Mouse (Mus musculus) neural tube, embryonic 14.5 days (tissue): ENCODE data around the gene Kcnh6. TPM values are rescaled to one million over a fixed set of nuclear protein-coding genes. Genes with fewer than 3 reads are reported as not detected.

Experiments
- ATAC-seq: fragments of 200-750 bp; cut with Nextera tagmentation; 2 replicates; pipeline ENCODE4 v1.8.0; 2017; ENCODE audit warnings: low read depth, mild to moderate bottlenecking, moderate TSS enrichment, moderate library complexity
- H3K27ac ChIP-seq: fragments of 300-500 bp; sonication (generic); 2 replicates; pipeline ENCODE4 v1.5.1; 2014; ENCODE audit warnings: low read depth, mild to moderate bottlenecking, control low read depth, low read length, moderate library complexity, mixed read lengths
- H3K27me3 ChIP-seq: fragments of 300-500 bp; sonication (generic); 2 replicates; pipeline ENCODE4 v1.6.1; 2014; ENCODE audit warnings: low read length; ENCODE audit not compliant: control insufficient read depth, insufficient read depth
- H3K36me3 ChIP-seq: fragments of 300-500 bp; sonication (generic); 2 replicates; pipeline ENCODE4 v1.6.1; 2014; ENCODE audit warnings: low read length, mixed read lengths; ENCODE audit not compliant: control insufficient read depth, insufficient read depth
- H3K4me1 ChIP-seq: fragments of 300-500 bp; sonication (generic); 2 replicates; pipeline ENCODE4 v1.6.1; 2014; ENCODE audit warnings: low read length; ENCODE audit not compliant: control insufficient read depth, insufficient read depth
- H3K4me2 ChIP-seq: fragments of 300-500 bp; sonication (generic); 2 replicates; pipeline ENCODE4 v1.6.1; 2014; ENCODE audit warnings: mild to moderate bottlenecking, low read depth, low read length, control low read depth
- H3K4me3 ChIP-seq: fragments of 300-500 bp; sonication (generic); 2 replicates; pipeline ENCODE4 v1.5.1; 2014; ENCODE audit warnings: low read depth, low read length, control low read depth, mixed read lengths
- H3K9ac ChIP-seq: fragments of 300-500 bp; sonication (generic); replicated peaks from 2 replicates; pipeline ENCODE4 v1.6.1; 2014; ENCODE audit warnings: low read depth, mild to moderate bottlenecking, control low read depth, low read length, mixed read lengths
- H3K9me3 ChIP-seq: fragments of 300-500 bp; sonication (generic); 2 replicates; pipeline ENCODE4 v1.6.1; 2016; ENCODE audit warnings: low read length; ENCODE audit not compliant: control insufficient read depth
- WGBS: fragments of 180-500 bp; shearing (Covaris S2); extraction: QIAGEN DNeasy Blood & Tissue Kit; methylation state at CpG from one replicate; pipeline ENCODE4 v1.1.7; 2014; 5-methylcytosine and 5-hydroxymethylcytosine counted together
- polyA plus RNA-seq: library from polyadenylated mRNA; unstranded; fragments of >200 nt; fragmentation: Nextera tagmentation; extraction: Ambion mirVana; gene quantifications from 2 replicates; pipeline ENCODE4 v1.2.1, GENCODE M21; 2014

Gene Kcnh6
- polyA plus RNA-seq, 1 experiment from 2014 or later = 3.3 TPM

DNA sequence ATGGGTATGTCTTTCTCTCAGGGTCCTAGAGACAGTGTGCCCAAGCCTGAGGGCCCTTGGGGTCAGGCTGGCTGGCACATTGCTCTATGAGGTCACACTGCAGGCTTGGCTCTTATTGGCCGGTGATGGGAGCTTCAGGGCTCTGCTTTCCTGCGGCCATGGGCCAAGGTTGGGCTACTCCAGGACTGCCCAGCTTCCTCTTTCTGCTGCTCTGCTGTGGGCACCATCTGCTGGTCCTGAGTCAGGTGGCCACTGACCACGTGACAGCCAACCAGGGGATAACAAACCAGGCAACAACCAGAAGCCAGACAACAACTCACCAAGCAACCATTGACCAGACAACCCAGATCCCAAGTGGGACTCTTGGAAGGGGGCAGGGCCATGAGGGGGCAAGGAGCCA lies 32.9 kb upstream of the Kcnh6 start:
- Histone ChIP-seq H3K4me1 (no peaks in the 10 kb centered on the region), H3K9ac (no peak overlapping the region), H3K36me3 (no peaks in the 10 kb centered on the region), H3K9me3 (no peaks in the 10 kb centered on the region), H3K27ac (no peak overlapping the region), H3K4me3 (no peak overlapping the region), H3K4me2 (no peak overlapping the region), H3K27me3 (no peaks in the 10 kb centered on the region)
- no peak for ATAC-seq
- 69% methylated on average over 3 of the region's 3 CpGs for WGBS

DNA sequence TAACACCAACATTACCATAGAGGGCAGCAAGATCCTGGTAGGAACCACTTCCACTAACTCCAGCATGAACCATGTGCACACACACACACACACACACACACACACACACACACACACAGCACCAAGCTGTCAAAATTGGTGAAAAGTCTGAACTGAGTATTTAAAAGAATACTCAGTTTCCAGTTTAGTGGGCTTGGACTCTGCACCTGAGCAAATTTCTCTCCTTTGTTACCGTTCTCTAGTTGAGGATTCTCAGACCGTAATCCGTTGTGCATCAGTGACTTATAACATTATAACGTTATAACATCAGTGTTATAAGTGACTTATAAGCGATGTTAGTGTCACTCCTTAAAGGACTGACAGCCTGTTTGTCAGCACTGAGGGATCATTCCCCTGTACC lies 32.3 kb upstream of the Kcnh6 start:
- H3K36me3 ChIP-seq = no peaks in the 10 kb centered on the region
- no peak overlapping the region for H3K4me3 ChIP-seq
- no peaks in the 10 kb centered on the region for H3K27me3 ChIP-seq
- no peaks in the 10 kb centered on the region for H3K9me3 ChIP-seq
- H3K27ac ChIP-seq = no peak overlapping the region
- no peak for ATAC-seq
- WGBS = 85% methylated on average over 5 of the region's 5 CpGs
- H3K4me2 ChIP-seq = no peak overlapping the region
- no peaks in the 10 kb centered on the region for H3K4me1 ChIP-seq
- no peak overlapping the region for H3K9ac ChIP-seq

DNA sequence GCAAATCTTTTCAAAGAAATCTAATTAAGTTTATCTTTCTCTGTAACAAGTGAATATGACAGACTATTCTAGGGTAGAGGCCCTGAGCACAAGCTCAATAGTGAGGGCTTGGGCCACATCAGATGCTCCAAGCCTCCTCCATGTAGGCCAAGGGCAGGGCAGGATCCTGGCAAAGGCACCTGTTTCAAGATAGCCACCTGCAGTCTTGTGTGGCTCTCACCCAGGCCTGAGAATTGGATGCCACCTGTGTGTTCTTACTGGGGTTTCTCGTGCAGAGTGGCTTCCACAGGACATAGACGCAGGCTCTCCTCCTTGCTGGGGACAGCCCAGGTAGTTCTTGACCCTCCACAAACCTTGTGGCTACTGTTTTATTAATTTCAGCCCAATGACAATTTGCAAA lies 29.7 kb upstream of the Kcnh6 start:
- H3K4me2 ChIP-seq = no peak overlapping the region

DNA sequence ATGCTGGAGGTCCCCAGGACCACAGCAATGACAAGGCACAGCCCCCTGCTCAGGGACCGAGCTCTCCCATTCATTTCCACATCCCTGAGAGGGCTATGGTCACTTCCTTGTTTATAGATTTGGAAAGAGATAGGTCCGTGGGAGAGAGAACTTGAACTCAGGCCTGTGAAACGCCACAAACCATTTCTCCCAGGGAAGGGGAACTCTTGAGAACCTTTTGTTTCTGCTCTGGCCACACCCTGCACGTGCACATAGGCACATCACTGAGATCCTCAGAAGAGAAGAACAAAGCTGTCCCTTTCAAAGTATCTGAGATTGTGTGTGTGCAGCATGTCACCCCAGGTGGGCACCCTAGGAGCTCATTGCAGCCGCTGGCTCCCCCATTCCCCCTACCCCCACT lies 29.3 kb upstream of the Kcnh6 start:
- H3K4me3 ChIP-seq = no peak overlapping the region
- WGBS = 66% methylated on average over 5 of the region's 5 CpGs
- no peaks in the 10 kb centered on the region for H3K4me1 ChIP-seq
- no peaks in the 10 kb centered on the region for H3K36me3 ChIP-seq
- H3K4me2 ChIP-seq = no peak overlapping the region
- no peak overlapping the region for H3K27ac ChIP-seq
- no peaks in the 10 kb centered on the region for H3K27me3 ChIP-seq
- no peaks in the 10 kb centered on the region for H3K9me3 ChIP-seq
- no peak for ATAC-seq
- no peak overlapping the region for H3K9ac ChIP-seq

More for the DNA sequence above, 29.7 kb upstream of the Kcnh6 start:
- no peak for ATAC-seq
- Histone ChIP-seq H3K36me3 (no peaks in the 10 kb centered on the region), H3K27me3 (no peaks in the 10 kb centered on the region), H3K4me1 (no peaks in the 10 kb centered on the region), H3K9me3 (no peaks in the 10 kb centered on the region), H3K4me3 (no peak overlapping the region), H3K9ac (no peak overlapping the region), H3K27ac (no peak overlapping the region)
- WGBS = 89% methylated on average over 2 of the region's 2 CpGs

DNA sequence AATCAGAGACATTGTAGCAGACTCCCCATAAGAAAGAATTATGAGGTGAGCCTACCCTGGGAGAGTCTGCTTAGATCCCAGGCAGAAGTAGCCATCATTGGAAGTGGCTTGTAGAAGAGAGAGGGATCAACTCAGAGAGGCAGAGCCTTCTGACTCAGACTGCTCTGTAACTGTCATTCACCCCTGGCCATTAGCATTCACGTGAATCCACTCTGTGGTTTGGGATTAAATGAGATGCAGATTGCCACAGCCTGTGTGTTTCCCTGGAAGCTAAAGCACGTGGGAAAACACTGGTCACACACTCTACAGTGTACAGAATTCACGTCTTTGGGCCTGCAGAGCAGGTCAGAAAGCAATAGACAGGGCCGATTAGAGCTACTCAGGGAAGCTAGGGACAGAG lies 23.5 kb upstream of the Kcnh6 start:
- no peaks in the 10 kb centered on the region for H3K36me3 ChIP-seq
- no peaks in the 10 kb centered on the region for H3K9me3 ChIP-seq
- no peaks in the 10 kb centered on the region for H3K4me1 ChIP-seq
- WGBS = 61% methylated on average over 4 of the region's 4 CpGs
- no peak overlapping the region for H3K4me2 ChIP-seq
- H3K9ac ChIP-seq = no peak overlapping the region
- H3K27me3 ChIP-seq = no peaks in the 10 kb centered on the region
- ATAC-seq = no peak
- H3K27ac ChIP-seq = no peak overlapping the region
- no peak overlapping the region for H3K4me3 ChIP-seq

DNA sequence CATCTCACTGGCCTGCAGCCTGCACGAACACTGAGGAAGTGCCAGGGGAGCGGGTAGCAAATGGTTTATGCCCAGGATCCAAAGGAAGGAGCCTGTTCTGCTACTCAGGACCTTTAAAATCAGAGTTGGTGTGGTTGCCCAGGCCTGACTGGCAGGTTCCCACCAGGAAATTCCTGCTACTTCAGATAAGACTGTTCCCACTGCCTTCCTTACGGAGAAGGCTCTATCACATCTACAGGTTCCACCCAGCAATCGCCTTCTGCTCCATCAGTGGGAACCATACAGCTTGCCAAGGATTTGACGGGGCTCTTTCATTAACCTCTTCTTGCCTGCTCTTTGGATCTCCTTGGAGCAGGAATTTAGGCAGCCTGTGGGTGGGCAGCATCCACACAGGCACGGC lies 20.5 kb upstream of the Kcnh6 start:
- ATAC-seq = no peak
- Histone ChIP-seq H3K27me3 (no peaks in the 10 kb centered on the region), H3K4me3 (no peak overlapping the region), H3K4me2 (no peak overlapping the region), H3K9ac (no peak overlapping the region), H3K36me3 (no peaks in the 10 kb centered on the region), H3K4me1 (no peaks in the 10 kb centered on the region), H3K27ac (no peak overlapping the region), H3K9me3 (no peaks in the 10 kb centered on the region)
- WGBS = 77% methylated on average over 6 of the region's 6 CpGs

DNA sequence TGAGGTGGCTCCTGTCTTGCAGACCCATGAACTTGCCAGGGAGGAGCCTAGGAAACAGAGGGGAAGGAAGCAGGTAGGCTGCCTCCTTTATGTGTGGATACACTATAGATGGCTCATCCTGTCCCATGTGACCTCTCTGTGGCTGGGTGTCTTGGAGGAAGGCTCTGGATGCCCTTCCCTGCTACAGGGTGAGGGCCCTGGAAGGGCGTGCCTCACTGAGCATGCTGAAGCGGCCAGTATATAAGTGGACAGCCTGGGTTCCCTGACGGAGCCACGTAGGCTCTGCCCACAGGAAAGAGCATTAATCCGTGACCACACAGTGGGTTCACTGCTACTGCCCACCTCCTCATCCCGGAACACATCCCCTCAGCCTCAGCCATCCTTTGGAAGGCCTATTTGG lies 18.5 kb upstream of the Kcnh6 start:
- H3K9ac ChIP-seq = no peak overlapping the region
- H3K4me2 ChIP-seq = no peak overlapping the region
- H3K27ac ChIP-seq = no peak overlapping the region
- H3K4me1 ChIP-seq = no peaks in the 10 kb centered on the region
- no peaks in the 10 kb centered on the region for H3K27me3 ChIP-seq
- no peak overlapping the region for H3K4me3 ChIP-seq
- 86% methylated on average over 6 of the region's 6 CpGs for WGBS
- no peaks in the 10 kb centered on the region for H3K9me3 ChIP-seq
- H3K36me3 ChIP-seq = no peaks in the 10 kb centered on the region
- no peak for ATAC-seq

DNA sequence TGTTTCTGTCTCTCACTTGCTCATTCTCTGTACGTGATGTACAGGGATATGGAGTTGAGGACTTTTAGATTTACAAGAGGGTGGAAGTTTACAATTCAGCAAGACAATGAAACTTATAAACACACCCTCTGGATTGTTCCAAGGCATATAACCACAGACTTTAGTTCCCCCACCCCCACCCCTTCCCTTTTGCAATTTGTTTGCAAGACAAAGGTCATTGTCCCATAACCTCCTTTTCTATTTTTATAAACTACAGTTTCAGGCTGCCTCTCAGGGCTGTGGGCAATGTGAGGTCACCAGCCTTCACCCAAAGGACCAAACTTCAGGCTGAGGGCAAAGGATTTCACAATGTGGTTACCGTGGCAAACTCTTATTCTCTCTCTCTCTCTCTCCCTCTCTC lies 17.7 kb upstream of the Kcnh6 start:
- no peaks in the 10 kb centered on the region for H3K9me3 ChIP-seq
- no peak overlapping the region for H3K4me2 ChIP-seq
- no peak overlapping the region for H3K4me3 ChIP-seq
- no peaks in the 10 kb centered on the region for H3K4me1 ChIP-seq
- H3K9ac ChIP-seq = no peak overlapping the region
- no peaks in the 10 kb centered on the region for H3K36me3 ChIP-seq
- 53% methylated on average over 2 of the region's 2 CpGs for WGBS
- no peak overlapping the region for H3K27ac ChIP-seq
- no peak for ATAC-seq
- H3K27me3 ChIP-seq = no peaks in the 10 kb centered on the region

DNA sequence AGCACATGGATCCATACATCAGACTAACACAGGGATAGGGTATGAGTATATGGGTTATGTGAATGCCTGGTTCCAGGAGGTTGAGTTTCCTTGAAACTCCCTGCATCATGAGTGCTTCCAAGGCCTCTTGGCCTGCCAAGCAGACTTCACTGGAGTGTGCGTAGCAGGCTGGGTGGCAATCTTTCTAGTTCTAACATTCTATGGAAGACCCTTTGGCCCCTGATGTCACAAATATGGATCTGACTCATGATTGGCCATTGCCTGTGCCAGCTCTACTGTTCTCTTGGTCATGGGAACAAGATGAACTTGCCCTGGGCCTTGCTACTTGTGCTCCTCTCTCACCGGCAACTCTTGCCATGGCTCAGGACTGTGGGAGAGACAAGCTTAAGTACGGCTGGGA lies 13.5 kb upstream of the Kcnh6 start, which contains the start of gene Ace3:
TSS of gene Ace3 (plus strand) at position 301 of the 400 bp plus-strand sequence.
- no peaks in the 10 kb centered on the region for H3K4me1 ChIP-seq
- ATAC-seq = no peak
- no peaks in the 10 kb centered on the region for H3K36me3 ChIP-seq
- H3K9me3 ChIP-seq = no peaks in the 10 kb centered on the region
- H3K4me3 ChIP-seq = no peak within 1 kb of the TSS
- H3K27me3 ChIP-seq = no peaks in the 10 kb centered on the region
- no peak within 1 kb of the TSS for H3K9ac ChIP-seq
- H3K27ac ChIP-seq = no peak within 1 kb of the TSS
- WGBS = 94% methylated on average over 3 of the region's 3 CpGs
- H3K4me2 ChIP-seq = no peak within 1 kb of the TSS

DNA sequence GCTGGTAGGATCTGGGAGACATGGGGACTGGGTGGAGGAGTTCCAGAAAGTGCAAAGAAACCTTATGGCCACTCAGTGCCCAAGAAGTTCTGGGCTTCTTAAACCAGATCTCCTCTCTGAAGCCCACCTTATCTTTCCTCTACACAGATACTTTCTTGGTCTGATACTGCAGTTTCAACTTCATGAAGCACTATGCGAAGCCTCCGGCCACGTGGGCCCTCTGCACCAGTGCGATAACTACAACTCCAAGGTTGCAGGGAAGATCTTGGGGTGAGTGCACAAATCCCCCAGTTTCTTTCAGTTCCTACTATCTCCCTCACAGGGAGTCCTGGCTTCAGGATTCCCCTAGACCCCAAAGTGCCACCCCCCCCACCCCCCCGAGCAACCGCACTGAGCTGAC lies 7.9 kb upstream of the Kcnh6 start:
- Histone ChIP-seq H3K4me2 (no peak overlapping the region), H3K9me3 (no peaks in the 10 kb centered on the region), H3K4me1 (no peaks in the 10 kb centered on the region), H3K27me3 (no peaks in the 10 kb centered on the region), H3K27ac (no peak overlapping the region), H3K9ac (no peak overlapping the region), H3K4me3 (no peak overlapping the region), H3K36me3 (no peaks in the 10 kb centered on the region)
- WGBS = 92% methylated on average over 6 of the region's 6 CpGs
- no peak for ATAC-seq
